Mouse (Mus musculus) inflammation-experienced regulatory T-cells, adult 6 months (primary cell): Measurements from ENCODE around the gene Irx4. TPM values are rescaled to one million over a fixed set of nuclear protein-coding genes. Genes with fewer than 3 reads are reported as not detected.
A peak's percentile ranks its signal among the peaks of the same experiment; 100 is the strongest.

Experiments used
- ATAC-seq: one replicate; pipeline ENCODE4 v1.8.0; 2017
- polyA plus RNA-seq, 3 experiments: library from polyadenylated mRNA; unstranded; fragments of 100-300 nt; shearing (Covaris generic); gene quantifications; one replicate each; pipeline ENCODE4 v1.2.1; 2017

The Irx4 gene
- polyA plus RNA-seq, 3 experiments from 2014 or later, result not detected

DNA sequence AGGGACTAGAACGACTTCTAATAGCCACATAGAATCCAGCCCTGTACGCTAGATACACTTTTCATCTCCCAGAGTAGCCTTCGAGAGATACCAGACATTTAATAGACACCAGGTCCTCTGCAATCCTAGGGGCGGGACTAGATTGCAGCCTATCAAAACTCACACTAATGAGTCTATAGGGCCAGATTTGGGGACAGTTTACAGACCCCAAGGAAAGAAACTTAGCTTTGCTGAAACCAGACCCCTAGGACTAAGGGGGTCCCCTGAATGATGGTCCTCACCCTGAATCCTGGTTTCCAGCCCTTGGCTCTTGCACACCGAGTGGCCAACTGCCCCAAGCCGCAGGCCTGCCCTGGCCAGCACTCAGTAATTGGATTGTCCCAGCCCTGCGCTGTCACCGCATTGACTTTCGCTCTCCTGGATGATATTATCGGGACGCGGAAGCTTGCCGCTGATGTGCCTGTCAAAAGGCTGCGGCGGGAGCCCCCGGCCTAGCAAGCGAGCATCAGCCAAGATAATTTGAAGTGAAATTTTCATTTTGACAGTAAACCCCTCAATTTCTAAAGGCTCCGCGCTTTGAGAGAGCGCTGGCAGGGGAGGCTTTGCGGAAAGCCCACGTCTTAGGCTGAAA lies 10.3 kb downstream of the Irx4 start:
- no peak for ATAC-seq

- ATAC-seq, result no peak
Measured at GRCm38 (mm10) chr13:73271336-73272242, 11.3 kb downstream of the Irx4 start.

DNA sequence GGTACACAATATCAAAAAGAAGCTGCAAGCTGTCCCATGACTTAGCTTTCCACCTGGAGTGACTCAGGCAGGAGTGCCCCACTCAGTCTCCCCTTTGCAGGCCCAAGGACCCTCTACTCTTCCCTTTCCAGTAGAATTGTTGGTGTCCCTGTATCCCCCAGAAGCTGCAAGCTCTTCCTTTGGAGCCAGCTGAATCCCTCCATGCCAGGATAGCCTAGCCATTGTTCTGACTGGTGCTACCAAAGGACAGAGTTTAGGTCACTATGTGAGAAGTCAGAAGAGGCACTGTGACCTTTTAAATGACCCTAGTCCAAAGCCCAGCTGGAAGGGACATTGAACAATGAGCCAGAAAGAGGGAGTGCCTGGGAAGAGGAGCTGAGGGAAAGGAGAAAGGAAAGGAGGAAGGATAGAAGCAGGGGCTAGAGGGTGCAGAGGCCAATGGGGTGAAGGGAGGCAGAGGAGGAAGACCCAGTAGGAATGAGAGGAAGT lies 12.6 kb downstream of the Irx4 start:
- ATAC-seq, result no peak

GRCm38 (mm10) chr13:73273536-73273935 lies 13.3 kb downstream of the Irx4 start:
- ATAC-seq, result no peak

DNA sequence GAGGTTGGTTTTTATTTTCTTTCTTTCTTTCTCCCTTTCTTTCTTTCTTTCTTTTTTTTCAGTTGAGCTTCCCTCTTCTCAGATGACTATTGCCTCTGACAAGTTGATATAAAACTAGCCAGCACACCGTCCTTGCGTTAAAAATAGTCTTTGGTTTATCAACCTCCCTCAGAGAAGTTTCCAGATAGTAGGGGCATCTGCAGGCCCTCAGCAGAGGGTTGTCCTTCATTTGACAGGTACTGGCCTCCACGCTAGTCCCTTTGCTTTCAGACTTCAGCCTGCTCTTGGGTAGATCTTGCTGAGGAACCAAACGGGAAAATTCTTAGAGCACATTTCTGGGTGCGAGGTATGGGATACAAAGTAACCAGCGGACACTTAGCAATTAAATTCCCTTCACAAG lies 17.1 kb downstream of the Irx4 start:
- ATAC-seq, result no peak

DNA sequence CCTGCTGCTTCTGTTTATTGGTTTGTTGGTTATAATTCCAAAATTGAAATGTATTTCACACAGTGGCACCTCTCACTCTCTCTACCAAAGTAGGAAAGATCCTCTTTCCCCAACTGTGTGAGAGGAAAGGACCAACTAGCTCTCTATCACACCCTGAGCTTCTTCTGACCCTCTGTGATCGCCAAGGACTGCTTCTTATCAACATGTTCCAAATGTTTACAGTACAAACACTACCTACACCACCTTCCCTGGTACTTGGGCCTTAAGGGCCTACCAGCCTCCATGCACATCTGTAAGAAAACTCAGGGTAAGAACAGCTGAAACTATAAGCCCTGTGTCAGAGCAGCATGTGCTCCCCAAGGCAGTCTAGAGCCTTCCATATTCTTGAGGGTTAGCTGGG lies 17.5 kb downstream of the Irx4 start:
- ATAC-seq, result no peak

- ATAC-seq, result no peak
Measured at GRCm38 (mm10) chr13:73279196-73279595, 18.9 kb downstream of the Irx4 start.

DNA sequence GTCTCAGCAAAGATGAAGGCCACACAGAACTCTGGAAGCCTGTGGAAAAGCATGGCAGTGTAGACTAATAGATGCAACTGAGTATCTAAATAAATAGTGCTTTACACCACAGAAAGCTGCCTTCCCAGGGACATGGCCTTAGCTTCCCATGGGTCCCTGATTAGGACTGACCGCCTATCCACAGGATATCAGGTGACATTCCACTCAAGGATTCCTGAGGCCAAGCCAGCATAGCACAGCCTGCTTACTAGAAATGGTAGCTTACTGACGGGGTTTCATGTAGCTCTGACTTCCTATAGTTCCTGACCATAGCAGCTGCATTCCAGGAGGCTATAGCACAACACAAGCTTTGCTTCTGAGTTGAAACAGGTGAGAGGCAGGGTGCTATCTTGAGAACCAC lies 22.1 kb downstream of the Irx4 start:
- ATAC-seq, result no peak

DNA sequence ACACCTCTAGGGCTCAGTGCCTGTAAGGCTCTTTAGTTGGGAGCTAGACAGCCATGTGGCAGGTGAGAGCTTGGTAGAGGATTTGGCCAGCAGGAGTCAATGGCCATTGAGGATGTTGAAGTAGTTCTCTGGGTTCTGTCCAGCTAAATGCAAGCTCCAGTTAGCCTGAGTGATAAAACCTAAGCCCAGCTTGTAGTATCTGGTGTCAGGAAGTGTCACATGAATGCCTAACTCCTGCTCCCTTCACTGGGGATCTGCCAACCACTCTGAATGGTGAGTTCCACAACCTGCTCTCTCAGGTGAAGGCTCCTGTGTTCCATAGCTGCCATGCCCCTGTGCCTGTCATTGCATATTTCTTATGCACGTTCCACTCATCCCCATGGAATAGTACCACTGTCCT lies 23.3 kb downstream of the Irx4 start:
- ATAC-seq, result no peak

GRCm38 (mm10) chr13:73290206-73290605 lies 29.9 kb downstream of the Irx4 start:
- no peak for ATAC-seq

DNA sequence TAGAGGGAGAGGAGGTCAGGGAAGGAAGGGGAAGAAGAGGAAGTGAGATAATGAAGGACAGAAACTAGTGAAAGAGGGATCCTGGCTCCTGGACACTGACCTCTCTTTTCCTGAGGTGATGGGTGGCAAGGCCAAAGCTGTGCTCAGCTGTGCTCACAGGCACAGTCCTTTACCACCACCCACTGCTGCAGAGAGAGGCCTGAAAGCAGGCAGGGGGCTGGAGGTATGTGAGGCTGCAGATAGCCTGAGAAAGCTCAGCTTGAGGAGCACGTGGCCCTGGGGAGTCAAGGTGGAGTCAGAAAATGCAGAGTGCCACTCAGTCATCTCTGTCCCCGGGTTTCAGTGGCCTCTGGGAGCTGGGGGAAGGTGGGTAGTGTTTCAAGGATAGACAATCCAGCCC lies 30.8 kb downstream of the Irx4 start:
- ATAC-seq, result no peak

- ATAC-seq, result no peak
Measured at GRCm38 (mm10) chr13:73298717-73299116, 38.4 kb downstream of the Irx4 start.

DNA sequence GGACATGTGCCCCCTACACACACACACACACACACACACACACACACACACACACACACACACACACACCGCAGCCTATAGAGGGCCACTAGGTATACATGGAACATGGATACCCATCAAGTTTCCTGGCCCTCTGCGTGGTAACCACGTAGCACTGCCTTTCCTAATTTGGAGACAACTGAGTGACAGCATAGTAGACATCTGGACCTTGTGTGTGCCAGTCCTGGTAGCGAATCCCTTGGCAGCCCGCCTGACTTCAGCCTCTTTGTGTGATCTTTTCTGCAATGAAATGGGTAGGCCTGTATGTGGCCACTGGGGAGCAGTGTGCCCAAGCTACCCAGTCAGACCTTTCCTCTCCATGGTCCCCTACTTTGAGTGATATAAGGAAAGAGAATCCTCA lies 39.0 kb downstream of the Irx4 start:
- no peak for ATAC-seq

GRCm38 (mm10) chr13:73304729-73305128 lies 44.5 kb downstream of the Irx4 start:
- no peak for ATAC-seq

DNA sequence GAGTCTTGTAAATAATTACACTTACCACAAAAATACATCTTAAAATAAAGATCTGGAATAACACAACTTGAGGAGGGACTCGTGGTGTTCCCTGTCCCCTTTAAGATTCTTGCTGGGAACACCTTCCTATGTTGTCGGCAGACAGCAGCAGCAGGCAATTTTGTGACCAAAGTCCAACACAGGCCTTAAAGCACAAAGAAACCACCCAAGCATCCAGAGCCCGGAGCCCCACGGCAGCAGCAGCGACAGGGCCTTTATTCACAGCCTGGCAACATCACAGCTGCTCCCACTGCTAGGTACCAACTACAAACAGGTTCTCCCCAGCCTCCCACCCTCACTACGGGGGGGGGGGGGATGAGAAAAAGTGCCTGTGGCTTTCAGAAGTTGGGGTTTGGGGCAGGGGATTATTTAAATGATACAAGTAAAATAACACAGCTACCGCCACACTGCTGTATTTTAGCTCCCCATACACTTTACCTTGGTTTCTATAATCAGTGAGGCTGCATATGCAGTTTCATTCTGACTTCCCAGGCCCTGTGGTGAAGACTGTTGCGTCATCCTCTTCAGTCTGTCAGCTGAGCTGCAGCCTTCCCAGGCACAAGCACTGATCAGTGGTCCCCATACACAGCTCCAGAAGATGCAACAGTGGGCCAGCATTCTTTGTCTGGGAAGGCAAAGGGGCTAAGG lies 45.3 kb downstream of the Irx4 start:
- peak; percentile 72 for ATAC-seq

DNA sequence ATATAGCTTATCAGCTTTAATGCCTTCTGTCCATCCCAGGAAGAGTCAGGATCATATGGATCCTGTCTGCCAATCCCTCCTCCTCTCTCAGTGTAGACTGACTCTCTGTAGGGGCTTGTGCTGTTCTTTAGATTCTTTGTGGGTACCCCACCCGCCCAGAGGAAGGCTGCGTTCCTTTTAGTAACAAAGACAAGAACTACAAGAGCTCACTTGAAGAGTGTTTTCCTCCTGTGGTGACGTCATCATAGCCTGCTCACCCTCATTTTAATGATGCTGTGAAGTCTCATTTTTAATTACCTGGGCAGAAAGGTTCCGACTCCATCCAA lies 45.8 kb downstream of the Irx4 start:
- ATAC-seq, result no peak

GRCm38 (mm10) chr13:73306430-73306829 lies 46.2 kb downstream of the Irx4 start:
- ATAC-seq, result no peak

DNA sequence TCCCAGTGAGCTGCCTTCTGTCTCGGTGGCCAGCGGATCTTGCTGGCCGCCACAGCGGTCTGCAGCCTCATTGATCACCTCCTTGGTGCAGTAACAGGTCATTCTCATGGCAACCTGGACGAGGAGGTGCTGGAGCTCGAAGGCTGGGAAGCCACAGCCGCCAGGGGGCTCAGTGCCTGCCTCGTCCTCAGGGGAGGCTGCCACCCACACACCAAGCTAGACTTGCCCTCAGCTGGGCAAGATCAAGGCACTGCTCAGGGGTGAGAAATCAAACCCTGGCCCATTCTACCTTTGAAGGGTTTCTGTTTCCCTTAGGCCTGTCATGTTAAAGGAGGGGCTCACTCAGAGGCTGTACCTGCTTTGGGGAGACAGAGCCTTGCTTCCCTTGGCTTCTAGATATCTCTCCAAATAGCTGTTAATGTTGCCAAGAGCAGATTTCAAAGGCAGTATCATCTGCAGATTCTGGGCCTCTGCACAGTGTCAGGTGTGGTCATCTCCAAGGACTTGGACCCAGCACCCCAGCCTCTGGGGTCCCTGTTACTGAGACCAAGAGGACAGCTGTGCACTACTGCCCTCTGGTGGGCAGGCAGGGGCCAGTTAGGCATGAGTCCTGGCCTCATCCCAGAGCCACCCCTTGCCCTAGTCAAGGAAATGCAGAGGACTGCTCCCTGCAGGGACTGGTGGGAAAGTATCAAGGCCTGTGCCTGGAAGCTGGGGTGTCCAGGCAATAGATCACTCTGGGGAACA lies 50.1 kb downstream of the Irx4 start:
- ATAC-seq, result peak; percentile 49
